Mouse (Mus musculus): ENCODE data around the gene Dda1. TPM values are rescaled to one million over a fixed set of nuclear protein-coding genes. Genes with fewer than 3 reads are reported as not detected.

Dda1 gene
- polyA plus RNA-seq, 1 experiment from 2014 or later = 78.6 TPM

GRCm38 (mm10) chr8:71465733-71466132, 3.3 kb upstream of the Dda1 start:
- no peak overlapping the region for H3K27ac ChIP-seq (ENCODE audit: low read length)
- H3K4me2 ChIP-seq (replicated peaks; ENCODE audit: low read depth, low read length) = peak overlapping the region; percentile 98; the same call in 1 of the 2 replicates
- peak overlapping the region; percentile 54; the same call in 1 of the 2 replicates for H3K4me3 ChIP-seq (ENCODE audit: low read depth, low read length)
- H3K9ac ChIP-seq (replicated peaks; ENCODE audit: low read depth) = no peak overlapping the region
- WGBS = 77% methylated on average over 8 of the region's 8 CpGs
- DNase-seq (ENCODE audit: low spot score) (no peak), ATAC-seq (no peak)
- no peaks in the 10 kb centered on the region for H3K27me3 ChIP-seq (replicated peaks; ENCODE audit: insufficient read depth, low read length)
- H3K9me3 ChIP-seq (ENCODE audit: low read length) = no peaks in the 10 kb centered on the region
- no peaks in the 10 kb centered on the region for H3K36me3 ChIP-seq (ENCODE audit: insufficient read depth, low read length)
- TF ChIP-seq EP300 (IDR thresholded peaks at IDR 0.05) (no peak), CTCF (IDR thresholded peaks at IDR 0.05) (no peak)
- peaks cover 22% of the 10 kb centered on the region; the same call in 1 of the 2 replicates for H3K4me1 ChIP-seq (ENCODE audit: insufficient read depth, low read depth, low read length)

GRCm38 (mm10) chr8:71466198-71466597, 2.8 kb upstream of the Dda1 start:
- no peak for TF ChIP-seq CTCF (IDR thresholded peaks at IDR 0.05)
- TF ChIP-seq EP300 (IDR thresholded peaks at IDR 0.05) = no peak
- Histone ChIP-seq H3K9ac (replicated peaks; ENCODE audit: low read depth) (no peak overlapping the region), H3K27ac (ENCODE audit: low read length) (no peak overlapping the region), H3K4me1 (ENCODE audit: insufficient read depth, low read depth, low read length) (peaks cover 22% of the 10 kb centered on the region; the same call in 1 of the 2 replicates), H3K27me3 (replicated peaks; ENCODE audit: insufficient read depth, low read length) (no peaks in the 10 kb centered on the region), H3K4me2 (replicated peaks; ENCODE audit: low read depth, low read length) (no peak overlapping the region), H3K4me3 (ENCODE audit: low read depth, low read length) (no peak overlapping the region), H3K9me3 (ENCODE audit: low read length) (no peaks in the 10 kb centered on the region), H3K36me3 (ENCODE audit: insufficient read depth, low read length) (no peaks in the 10 kb centered on the region)
- WGBS = 95% methylated on average over 5 of the region's 5 CpGs
- DNase-seq (ENCODE audit: low spot score) (no peak), ATAC-seq (no peak)

DNA sequence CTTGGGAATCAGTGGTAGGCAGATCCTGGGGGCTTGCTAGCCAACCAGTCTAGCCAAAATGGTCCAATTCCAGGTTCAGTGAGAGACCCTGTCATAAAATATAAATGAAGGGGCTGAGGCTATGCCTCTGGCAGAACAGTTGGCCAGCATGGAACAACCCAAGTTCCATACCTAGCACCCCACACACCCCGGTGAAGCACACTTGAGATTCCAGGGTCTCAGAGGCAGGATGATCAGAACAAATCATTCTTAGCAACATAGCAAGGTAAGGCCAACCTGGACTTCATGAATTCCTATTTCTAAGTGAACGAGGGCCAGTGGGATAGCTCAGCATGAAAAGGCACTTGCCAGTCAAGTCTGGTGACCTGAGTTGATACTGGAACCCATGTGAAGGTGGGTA, 1.8 kb upstream of the Dda1 start:
- H3K4me1 ChIP-seq (ENCODE audit: insufficient read depth, low read depth, low read length) = peaks cover 22% of the 10 kb centered on the region; the same call in 1 of the 2 replicates
- ATAC-seq (no peak), DNase-seq (ENCODE audit: low spot score) (no peak)
- H3K9me3 ChIP-seq (ENCODE audit: low read length) = no peaks in the 10 kb centered on the region
- no peak for TF ChIP-seq EP300 (IDR thresholded peaks at IDR 0.05)
- TF ChIP-seq CTCF (IDR thresholded peaks at IDR 0.05) = no peak
- H3K36me3 ChIP-seq (ENCODE audit: insufficient read depth, low read length) = no peaks in the 10 kb centered on the region
- H3K27ac ChIP-seq (ENCODE audit: low read length) = no peak overlapping the region
- no peak overlapping the region for H3K4me2 ChIP-seq (replicated peaks; ENCODE audit: low read depth, low read length)
- no peak overlapping the region for H3K9ac ChIP-seq (replicated peaks; ENCODE audit: low read depth)
- H3K4me3 ChIP-seq (ENCODE audit: low read depth, low read length) = no peak overlapping the region
- WGBS = 88% methylated on average over 2 of the region's 2 CpGs
- no peaks in the 10 kb centered on the region for H3K27me3 ChIP-seq (replicated peaks; ENCODE audit: insufficient read depth, low read length)

DNA sequence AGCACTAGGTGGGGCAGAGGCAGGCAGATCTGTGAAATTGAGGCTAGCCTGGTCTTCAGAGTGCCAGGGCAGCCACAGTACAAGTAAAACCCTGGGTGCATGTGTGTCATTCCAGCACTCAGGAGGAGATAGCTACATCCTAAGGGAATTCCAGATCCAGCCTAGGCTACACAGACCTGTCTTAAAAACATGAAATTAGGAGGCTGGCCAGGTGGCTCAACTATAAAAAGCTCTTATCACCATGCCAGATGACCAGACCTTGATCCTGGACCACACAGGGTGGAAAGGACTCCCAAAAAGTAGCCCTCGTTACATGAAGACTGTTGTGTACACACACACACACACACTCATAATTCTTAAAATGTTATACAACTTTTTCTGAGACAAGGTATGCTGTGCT, 998 bp upstream of the Dda1 start:
- WGBS = 84% methylated on average over 1 of the region's 1 CpGs
- Histone ChIP-seq H3K4me3 (ENCODE audit: low read depth, low read length) (no peak overlapping the region), H3K27ac (ENCODE audit: low read length) (no peak overlapping the region), H3K4me2 (replicated peaks; ENCODE audit: low read depth, low read length) (no peak overlapping the region), H3K36me3 (ENCODE audit: insufficient read depth, low read length) (no peaks in the 10 kb centered on the region), H3K4me1 (ENCODE audit: insufficient read depth, low read depth, low read length) (peaks cover 18% of the 10 kb centered on the region; the same call in 1 of the 2 replicates), H3K27me3 (replicated peaks; ENCODE audit: insufficient read depth, low read length) (no peaks in the 10 kb centered on the region), H3K9me3 (ENCODE audit: low read length) (no peaks in the 10 kb centered on the region), H3K9ac (replicated peaks; ENCODE audit: low read depth) (no peak overlapping the region)
- ATAC-seq (no peak), DNase-seq (ENCODE audit: low spot score) (no peak)
- TF ChIP-seq CTCF (IDR thresholded peaks at IDR 0.05) (no peak), EP300 (IDR thresholded peaks at IDR 0.05) (no peak)

DNA sequence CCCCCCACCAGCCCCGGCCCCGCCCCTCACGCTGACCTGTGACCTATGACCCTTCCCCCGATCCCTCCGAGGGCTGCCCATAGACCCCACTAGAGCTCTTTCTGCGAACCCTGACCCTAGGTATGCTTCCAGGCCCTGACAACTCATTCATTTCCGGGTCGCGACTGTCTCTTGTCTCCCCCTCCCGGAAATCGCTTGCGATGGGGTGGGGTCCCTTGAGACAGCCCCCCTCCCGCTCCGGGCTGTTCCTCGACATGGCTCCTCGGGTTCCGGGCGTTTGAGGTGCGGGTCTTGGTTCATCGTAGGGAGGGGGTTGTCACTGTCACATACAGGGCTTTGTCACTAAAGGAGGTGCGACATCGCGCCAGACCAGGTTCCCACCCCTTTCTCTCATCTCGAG, 412 bp downstream of the Dda1 start:
- H3K4me3 ChIP-seq (ENCODE audit: low read depth, low read length) = peak overlapping the region; percentile 56
- TF ChIP-seq EP300 (IDR thresholded peaks at IDR 0.05) = no peak
- TF ChIP-seq CTCF (IDR thresholded peaks at IDR 0.05) = no peak
- H3K9me3 ChIP-seq (ENCODE audit: low read length) = no peaks in the 10 kb centered on the region
- H3K4me2 ChIP-seq (replicated peaks; ENCODE audit: low read depth, low read length) = peak overlapping the region; percentile 86
- H3K27ac ChIP-seq (ENCODE audit: low read length) = peak overlapping the region; percentile 63
- H3K27me3 ChIP-seq (replicated peaks; ENCODE audit: insufficient read depth, low read length) = no peaks in the 10 kb centered on the region
- WGBS = under 1% methylated on average over 23 of the region's 24 CpGs
- peaks cover 6% of the 10 kb centered on the region; the same call in 1 of the 2 replicates for H3K4me1 ChIP-seq (ENCODE audit: insufficient read depth, low read depth, low read length)
- H3K36me3 ChIP-seq (ENCODE audit: insufficient read depth, low read length) = 0 out of 2 replicates have a peak, but pooled peaks cover 8% of the 10 kb centered on the region
- ATAC-seq (peak; percentile 5; the same call in 1 of the 2 replicates), DNase-seq (ENCODE audit: low spot score) (peak; percentile 70)
- H3K9ac ChIP-seq (replicated peaks; ENCODE audit: low read depth) = peak overlapping the region; percentile 32

DNA sequence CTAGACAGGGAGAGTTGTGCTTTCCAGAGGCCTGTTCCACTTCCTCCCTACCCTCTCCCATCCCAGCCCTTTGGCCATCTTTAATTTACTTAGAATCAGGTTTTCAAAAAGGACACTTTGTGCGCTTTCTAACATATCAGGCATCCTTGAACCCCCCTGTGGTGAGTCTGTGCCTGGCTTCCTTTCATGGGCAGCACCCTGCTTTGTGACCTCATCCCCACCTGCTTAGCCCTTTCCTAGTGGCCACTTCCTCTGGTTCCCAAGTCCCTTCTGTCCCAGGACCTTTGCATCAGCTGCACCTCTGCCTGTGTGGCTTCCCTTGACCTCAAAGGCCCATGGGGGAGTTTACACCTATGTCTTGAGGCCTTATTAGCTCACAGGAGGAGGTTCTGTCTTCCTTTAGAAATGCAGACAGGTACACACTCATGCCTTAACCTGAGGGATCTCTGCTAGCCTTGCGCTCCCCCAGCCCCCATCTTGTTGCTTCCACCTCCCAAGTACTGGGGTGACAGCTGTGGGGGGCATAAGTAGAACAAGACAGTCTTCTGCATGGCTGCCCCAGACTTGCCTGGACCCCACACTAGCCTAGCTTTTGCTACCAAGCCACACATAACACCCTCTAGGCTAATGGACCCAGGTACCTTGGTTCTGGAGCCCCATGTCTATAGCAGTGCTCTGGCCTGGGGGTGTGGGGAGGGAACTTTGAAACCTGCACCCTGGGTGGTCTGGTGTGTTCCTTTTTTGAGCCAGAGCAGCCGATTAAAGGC, 1.3 kb downstream of the Dda1 start:
- peak overlapping the region; percentile 86 for H3K4me2 ChIP-seq (replicated peaks; ENCODE audit: low read depth, low read length)
- H3K9me3 ChIP-seq (ENCODE audit: low read length) = no peaks in the 10 kb centered on the region
- H3K4me1 ChIP-seq (ENCODE audit: insufficient read depth, low read depth, low read length) = peaks cover 3% of the 10 kb centered on the region; the same call in 1 of the 2 replicates
- no peak for TF ChIP-seq CTCF (IDR thresholded peaks at IDR 0.05)
- TF ChIP-seq EP300 (IDR thresholded peaks at IDR 0.05) = no peak
- H3K4me3 ChIP-seq (ENCODE audit: low read depth, low read length) = 0 out of 2 replicates have a peak overlapping the region, but pooled peaks have one; percentile 56
- peak overlapping the region; percentile 32 for H3K9ac ChIP-seq (replicated peaks; ENCODE audit: low read depth)
- ATAC-seq = no peak
- 0 out of 2 replicates have a peak, but pooled peaks cover 8% of the 10 kb centered on the region for H3K36me3 ChIP-seq (ENCODE audit: insufficient read depth, low read length)
- no peak for DNase-seq (ENCODE audit: low spot score)
- H3K27ac ChIP-seq (ENCODE audit: low read length) = no peak overlapping the region
- H3K27me3 ChIP-seq (replicated peaks; ENCODE audit: insufficient read depth, low read length) = no peaks in the 10 kb centered on the region
- 79% methylated on average over 3 of the region's 3 CpGs for WGBS

All from lung, postnatal 0 days (tissue).